Mouse (Mus musculus): ENCODE measurements at regions not wholly inside any gene's neighbourhood (a gene's known extent, or its start where the extent isn't known, plus 50 kb on each side); places are given as distances from the start of the nearest gene placed in this dataset.

DNA sequence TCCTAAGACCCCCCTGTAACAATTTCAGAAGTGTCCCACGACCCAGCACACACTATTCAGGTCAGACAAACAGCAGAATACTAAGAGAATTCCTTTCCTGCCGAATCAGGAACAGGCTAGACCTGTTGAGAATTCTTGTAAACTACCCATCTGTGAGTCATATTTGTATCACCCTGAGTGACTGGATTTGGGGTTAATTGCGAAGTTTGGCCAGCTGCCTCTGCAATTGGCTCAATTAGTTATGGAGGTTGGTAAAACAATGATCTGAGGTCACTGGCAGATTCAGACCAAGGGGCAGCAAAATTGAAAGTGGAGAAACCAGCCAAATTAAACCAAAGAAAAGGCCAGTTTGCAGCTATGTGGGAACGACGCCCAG is 157.5 kb upstream of the Cdyl start:
- TF ChIP-seq CTCF (IDR thresholded peaks at IDR 0.05; ENCODE audit: borderline replicate concordance, control insufficient read depth, extremely low read depth, insufficient read depth, low read length, poor library complexity) (no peak), POLR2A (IDR thresholded peaks at IDR 0.05; ENCODE audit: control insufficient read depth, extremely low read depth, insufficient read depth, low read length, poor library complexity) (no peak)

Data from thymus, adult 2 months (tissue).